Mouse (Mus musculus) heart, postnatal 14 days (tissue): Measurements from ENCODE around the gene 9530003J23Rik. TPM values are rescaled to one million over a fixed set of nuclear protein-coding genes. Genes with fewer than 3 reads are reported as not detected.

Source experiments
- DNase-seq, 2 experiments: peaks; one replicate each; pipeline ENCODE4 v3.0.0; 2021 to 2022
- intact Hi-C: fragments of 180-260 bp; cut with DNase I; formaldehyde crosslinking; loops from one replicate; pipeline ENCODE4 v1.15.1; 2025
- total RNA-seq, 2 experiments: library from RNA; stranded (reverse); gene quantifications; 2 replicates each; pipeline ENCODE4 v1.2.3; 2021

The 9530003J23Rik gene
- total RNA-seq, 2 experiments from 2014 or later, result not detected

GRCm38 (mm10) chr10:117195748-117196147 is 42.8 kb downstream of the 9530003J23Rik start:
- no peak for DNase-seq
- intact Hi-C loops, result no loop called here

GRCm38 (mm10) chr10:117195005-117195404 is 43.5 kb downstream of the 9530003J23Rik start:
- no peak for DNase-seq
- intact Hi-C loops, result no loop called here

- no peak for DNase-seq
- intact Hi-C loops, result no loop called here
Observed at GRCm38 (mm10) chr10:117193364-117193763, 45.1 kb downstream of the 9530003J23Rik start.

GRCm38 (mm10) chr10:117185399-117186089 is 53.0 kb downstream of the 9530003J23Rik start:
- DNase-seq, result no peak
- intact Hi-C loops, result no loop called here

Other genes with a start within 250 kb of the 9530003J23Rik start
- gene Lrrc10, start 193.4 kb downstream of the 9530003J23Rik start, total RNA-seq, result 100 to 1,000 TPM; 247 to 264 TPM
- gene Cct2, start 174.9 kb downstream of the 9530003J23Rik start, total RNA-seq, result 100 to 1,000 TPM; 121 to 137 TPM
- gene Frs2, start 90.2 kb downstream of the 9530003J23Rik start, total RNA-seq, result 10 to 100 TPM; 17.9 to 19.5 TPM
- 10 to 100 TPM; 28.0 to 28.8 TPM for gene Yeats4, start 14.2 kb downstream of the 9530003J23Rik start, total RNA-seq
- gene Lyz2, start 43.6 kb upstream of the 9530003J23Rik start, total RNA-seq, result 10 to 100 TPM; 93.0 to 99.3 TPM
- 1 to 10 TPM; 8.6 to 9.2 TPM for gene Lyz1, start 54.2 kb upstream of the 9530003J23Rik start, total RNA-seq
- 10 to 100 TPM; 43.6 to 43.8 TPM for gene Cpsf6, start 141.3 kb upstream of the 9530003J23Rik start, total RNA-seq